Mouse (Mus musculus) forebrain, embryonic 12.5 days (tissue): ENCODE measurements at regions not wholly inside any gene's neighbourhood (a gene's known extent, or its start where the extent isn't known, plus 50 kb on each side); places are given as distances from the start of the nearest gene placed in this dataset.

ENCODE experiments used
- ATAC-seq: fragments of 200-750 bp; cut with Nextera tagmentation; 2 replicates; pipeline ENCODE4 v1.8.0; 2017; ENCODE audit warnings: moderate TSS enrichment; ENCODE audit not compliant: low FRiP score
- H3K27ac ChIP-seq: fragments of 300-500 bp; sonication (generic); 2 replicates; pipeline ENCODE4 v1.5.1; 2016; ENCODE audit warnings: mild to moderate bottlenecking
- H3K27me3 ChIP-seq: fragments of 300-500 bp; sonication (generic); 2 replicates; pipeline ENCODE4 v1.6.1; 2016; ENCODE audit warnings: mild to moderate bottlenecking
- H3K36me3 ChIP-seq: fragments of 300-500 bp; sonication (generic); replicated peaks from 2 replicates; pipeline ENCODE4 v1.6.1; 2016; ENCODE audit warnings: mild to moderate bottlenecking
- H3K4me1 ChIP-seq: fragments of 300-500 bp; sonication (generic); 2 replicates; pipeline ENCODE4 v1.6.1; 2016
- H3K4me2 ChIP-seq: fragments of 300-500 bp; sonication (generic); 2 replicates; pipeline ENCODE4 v1.6.1; 2016; ENCODE audit warnings: mild to moderate bottlenecking, moderate library complexity
- H3K4me3 ChIP-seq: fragments of 300-500 bp; sonication (generic); replicated peaks from 2 replicates; pipeline ENCODE4 v1.5.1; 2016; ENCODE audit warnings: mild to moderate bottlenecking
- H3K9ac ChIP-seq: fragments of 300-500 bp; sonication (generic); 2 replicates; pipeline ENCODE4 v1.6.1; 2016; ENCODE audit warnings: mild to moderate bottlenecking
- H3K9me3 ChIP-seq: fragments of 300-500 bp; sonication (generic); 2 replicates; pipeline ENCODE4 v1.6.1; 2016
- WGBS: fragments of 180-500 bp; shearing (Covaris S2); methylation state at CpG from one replicate; pipeline ENCODE4 v1.1.7; 2016; 5-methylcytosine and 5-hydroxymethylcytosine counted together

DNA sequence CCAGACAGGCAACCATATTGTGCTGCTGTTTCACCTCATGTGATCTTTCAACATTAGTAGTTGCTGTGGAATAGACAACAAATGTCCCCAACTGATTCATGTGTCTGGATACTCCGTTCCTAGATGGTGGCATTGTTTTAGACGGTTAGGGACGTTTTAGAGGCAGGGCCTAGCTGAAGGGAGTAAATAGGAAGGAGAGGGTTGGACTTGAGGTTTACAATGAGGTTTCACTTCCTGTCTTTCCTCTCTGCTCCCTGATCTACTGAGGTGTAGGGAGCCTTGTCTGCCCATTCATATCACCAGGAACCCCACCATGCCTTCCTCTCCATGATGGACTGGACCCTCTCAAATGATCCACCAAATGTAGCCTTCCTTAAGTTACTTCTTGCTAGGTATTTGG lies 168.1 kb downstream of the Mex3b start:
- Histone ChIP-seq H3K4me1 (peaks cover 17% of the 10 kb centered on the region), H3K27me3 (no peaks in the 10 kb centered on the region), H3K4me2 (no peak overlapping the region), H3K4me3 (no peak overlapping the region), H3K9me3 (no peaks in the 10 kb centered on the region), H3K27ac (no peak overlapping the region), H3K36me3 (no peaks in the 10 kb centered on the region), H3K9ac (no peak overlapping the region)
- ATAC-seq: no peak
- 82% methylated on average over 3 of the region's 3 CpGs for WGBS

DNA sequence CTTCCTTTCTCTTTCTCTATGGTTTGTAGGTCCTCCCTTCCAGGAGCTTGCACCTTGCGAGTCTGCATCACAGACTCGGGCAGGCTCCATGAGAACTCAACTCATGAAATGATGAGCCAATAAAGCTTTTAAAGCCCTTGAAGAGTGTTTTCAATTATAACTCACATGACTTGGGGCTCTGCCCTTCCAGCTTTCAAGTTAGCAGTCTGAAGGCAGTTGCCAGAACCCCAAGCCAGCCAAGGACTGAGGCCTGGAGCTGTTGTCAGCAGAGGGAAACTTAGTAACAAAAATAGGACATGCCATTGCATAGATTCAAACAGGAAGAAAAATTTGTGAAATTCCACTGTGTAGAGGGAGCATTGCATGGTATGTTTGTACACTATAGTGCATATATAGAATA lies 169.3 kb downstream of the Mex3b start:
- Histone ChIP-seq H3K27ac (0 out of 2 replicates have a peak overlapping the region, but pooled peaks have one; percentile 53), H3K27me3 (no peaks in the 10 kb centered on the region), H3K9ac (no peak overlapping the region), H3K36me3 (no peaks in the 10 kb centered on the region), H3K4me2 (no peak overlapping the region), H3K4me3 (no peak overlapping the region), H3K4me1 (peaks cover 17% of the 10 kb centered on the region), H3K9me3 (no peaks in the 10 kb centered on the region)
- 5% methylated on average over 2 of the region's 2 CpGs for WGBS
- no peak; the same call in 1 of the 2 replicates for ATAC-seq

GRCm38 (mm10) chr7:83037100-83037499 lies 170.0 kb downstream of the Mex3b start:
- H3K4me3 ChIP-seq: no peak overlapping the region
- ATAC-seq: peak; percentile 63; the same call in 1 of the 2 replicates
- H3K4me2 ChIP-seq: peak overlapping the region; percentile 1; the same call in 1 of the 2 replicates
- no peak overlapping the region for H3K9ac ChIP-seq
- no peaks in the 10 kb centered on the region for H3K36me3 ChIP-seq
- peaks cover 14% of the 10 kb centered on the region for H3K4me1 ChIP-seq
- no peak overlapping the region for H3K27ac ChIP-seq
- H3K27me3 ChIP-seq: no peaks in the 10 kb centered on the region
- WGBS: 0% methylated on average over 2 of the region's 2 CpGs
- no peaks in the 10 kb centered on the region for H3K9me3 ChIP-seq

DNA sequence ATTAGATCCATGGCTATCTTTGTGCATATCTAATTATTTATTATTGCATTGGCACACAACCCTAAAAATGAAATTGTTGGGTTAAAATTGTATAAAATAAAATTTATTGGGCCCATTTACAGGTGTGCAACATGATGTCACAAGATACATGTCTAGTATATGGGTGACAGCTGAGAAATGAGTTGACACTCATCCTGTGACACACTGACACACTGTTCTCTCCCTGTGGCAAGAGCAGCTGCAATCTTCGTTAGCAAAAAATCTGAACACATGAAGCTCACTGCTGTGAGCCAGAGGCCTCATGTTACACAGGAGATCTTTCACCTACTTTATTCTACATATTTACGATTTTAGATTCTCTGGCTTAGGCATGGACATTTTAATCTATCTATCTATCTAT lies 170.6 kb downstream of the Mex3b start:
- H3K27me3 ChIP-seq: no peaks in the 10 kb centered on the region
- no peak overlapping the region for H3K4me3 ChIP-seq
- no peak overlapping the region for H3K27ac ChIP-seq
- H3K9ac ChIP-seq: no peak overlapping the region
- H3K9me3 ChIP-seq: no peaks in the 10 kb centered on the region
- H3K36me3 ChIP-seq: no peaks in the 10 kb centered on the region
- no peak for ATAC-seq
- WGBS: 33% methylated on average over 2 of the region's 2 CpGs
- no peak overlapping the region for H3K4me2 ChIP-seq
- H3K4me1 ChIP-seq: peaks cover 14% of the 10 kb centered on the region

DNA sequence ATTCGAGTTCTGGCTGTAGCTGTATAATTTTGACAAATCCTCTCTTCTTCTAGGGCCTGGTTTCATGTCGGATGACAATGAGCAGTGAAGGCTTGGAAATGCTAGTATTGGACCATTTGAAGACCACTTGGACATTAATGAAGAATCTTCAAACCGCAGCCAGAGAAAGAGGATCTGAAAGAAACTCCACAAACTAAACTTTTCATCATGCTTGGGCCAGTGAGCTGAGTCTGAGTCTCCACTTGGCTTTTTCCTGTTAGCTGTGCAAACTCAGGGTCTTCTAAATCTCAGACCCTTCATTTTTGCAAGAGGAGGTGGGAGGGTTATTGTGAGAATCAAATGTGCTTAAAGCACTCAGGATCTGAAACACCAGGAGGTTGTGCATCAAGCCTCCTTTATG lies 176.6 kb downstream of the Mex3b start:
- H3K4me3 ChIP-seq: no peak overlapping the region
- no peaks in the 10 kb centered on the region for H3K27me3 ChIP-seq
- no peaks in the 10 kb centered on the region for H3K4me1 ChIP-seq
- no peak overlapping the region for H3K9ac ChIP-seq
- H3K36me3 ChIP-seq: no peaks in the 10 kb centered on the region
- H3K4me2 ChIP-seq: no peak overlapping the region
- 91% methylated on average over 3 of the region's 3 CpGs for WGBS
- ATAC-seq: no peak
- no peak overlapping the region for H3K27ac ChIP-seq
- H3K9me3 ChIP-seq: no peaks in the 10 kb centered on the region

GRCm38 (mm10) chr7:83045266-83045665 lies 178.1 kb downstream of the Mex3b start:
- WGBS: 97% methylated on average over 3 of the region's 3 CpGs
- H3K4me2 ChIP-seq: no peak overlapping the region
- H3K36me3 ChIP-seq: no peaks in the 10 kb centered on the region
- H3K4me3 ChIP-seq: no peak overlapping the region
- no peak for ATAC-seq
- no peak overlapping the region for H3K9ac ChIP-seq
- no peak overlapping the region for H3K27ac ChIP-seq
- no peaks in the 10 kb centered on the region for H3K9me3 ChIP-seq
- H3K4me1 ChIP-seq: peaks cover 3% of the 10 kb centered on the region; the same call in 1 of the 2 replicates
- H3K27me3 ChIP-seq: no peaks in the 10 kb centered on the region

- H3K27ac ChIP-seq: no peak overlapping the region
- ATAC-seq: no peak
- H3K4me2 ChIP-seq: no peak overlapping the region
- H3K4me1 ChIP-seq: peaks cover 3% of the 10 kb centered on the region; the same call in 1 of the 2 replicates
- H3K4me3 ChIP-seq: no peak overlapping the region
- H3K9ac ChIP-seq: no peak overlapping the region
- WGBS: 20% methylated on average over 3 of the region's 3 CpGs
- no peaks in the 10 kb centered on the region for H3K9me3 ChIP-seq
- no peaks in the 10 kb centered on the region for H3K36me3 ChIP-seq
- no peaks in the 10 kb centered on the region for H3K27me3 ChIP-seq
Observed at GRCm38 (mm10) chr7:83050011-83050410, 182.9 kb downstream of the Mex3b start.

DNA sequence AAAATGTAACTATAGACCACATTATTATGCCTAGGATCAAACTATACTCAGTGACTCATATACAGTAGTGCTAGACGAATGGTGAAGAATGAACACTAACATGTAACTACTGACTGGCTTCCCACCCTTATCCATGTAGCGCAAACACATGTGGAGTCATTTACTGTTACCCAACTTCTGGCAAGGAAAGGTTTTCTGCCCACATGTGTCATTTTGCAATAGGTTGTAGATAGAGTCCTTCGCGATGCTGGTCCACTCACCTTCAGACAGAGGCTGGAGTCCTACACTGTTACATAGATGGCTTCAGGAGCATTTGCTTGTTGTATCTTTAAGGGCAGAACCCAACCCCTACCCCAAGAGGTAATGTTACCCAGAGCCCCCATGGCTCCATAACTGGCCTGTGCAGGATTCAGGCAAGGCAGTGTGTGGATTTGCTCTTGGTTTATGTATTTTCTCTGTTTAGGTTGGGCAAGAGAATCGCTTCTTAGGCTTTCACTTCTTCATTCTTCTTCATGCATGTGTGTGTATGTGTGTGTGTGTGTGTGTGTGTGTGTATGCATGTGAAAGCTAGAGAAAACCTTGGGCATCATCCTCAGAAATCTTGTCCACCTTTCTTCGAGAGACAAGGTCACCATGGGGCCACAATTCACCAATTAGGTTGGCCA lies 183.8 kb downstream of the Mex3b start:
- H3K4me3 ChIP-seq: no peak overlapping the region

GRCm38 (mm10) chr7:83056101-83056935 lies 189.2 kb downstream of the Mex3b start:
- no peak overlapping the region for H3K9ac ChIP-seq
- no peak overlapping the region for H3K4me3 ChIP-seq
- H3K4me2 ChIP-seq: no peak overlapping the region
- 94% methylated on average over 13 of the region's 13 CpGs for WGBS
- no peaks in the 10 kb centered on the region for H3K36me3 ChIP-seq
- no peak for ATAC-seq
- H3K4me1 ChIP-seq: peaks cover 7% of the 10 kb centered on the region; the same call in 1 of the 2 replicates
- H3K9me3 ChIP-seq: no peaks in the 10 kb centered on the region
- H3K27me3 ChIP-seq: no peaks in the 10 kb centered on the region
- H3K27ac ChIP-seq: no peak overlapping the region

More for the DNA sequence above, 183.8 kb downstream of the Mex3b start:
- H3K27me3 ChIP-seq: no peaks in the 10 kb centered on the region
- no peak overlapping the region for H3K4me2 ChIP-seq
- no peaks in the 10 kb centered on the region for H3K36me3 ChIP-seq
- no peak overlapping the region for H3K27ac ChIP-seq
- H3K9me3 ChIP-seq: no peaks in the 10 kb centered on the region
- 95% methylated on average over 6 of the region's 6 CpGs for WGBS
- H3K9ac ChIP-seq: no peak overlapping the region
- ATAC-seq: no peak
- H3K4me1 ChIP-seq: peaks cover 3% of the 10 kb centered on the region; the same call in 1 of the 2 replicates

DNA sequence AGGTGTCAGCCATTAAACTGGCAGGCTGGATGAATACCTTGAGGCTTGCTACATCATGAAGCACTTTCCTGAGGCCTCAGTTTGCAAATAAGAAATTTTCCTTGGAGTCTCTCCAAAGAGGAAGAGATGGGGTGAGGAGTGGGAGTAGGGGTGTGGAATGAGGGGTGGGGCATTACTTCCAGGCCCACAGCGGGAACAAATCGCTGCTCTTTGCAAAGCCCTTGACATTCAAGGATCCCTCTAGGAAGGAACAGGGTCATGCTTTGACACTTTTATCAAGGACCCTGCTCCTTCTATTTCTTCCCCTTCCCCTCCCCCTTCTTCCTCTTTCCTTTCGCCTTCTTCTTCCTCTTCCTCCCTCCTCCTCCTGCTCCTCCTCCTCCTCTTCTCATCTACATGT lies 193.2 kb downstream of the Mex3b start:
- Histone ChIP-seq H3K27me3 (no peaks in the 10 kb centered on the region), H3K9me3 (no peaks in the 10 kb centered on the region), H3K36me3 (no peaks in the 10 kb centered on the region), H3K4me2 (no peak overlapping the region), H3K27ac (no peak overlapping the region), H3K9ac (no peak overlapping the region), H3K4me1 (peaks cover 7% of the 10 kb centered on the region; the same call in 1 of the 2 replicates), H3K4me3 (no peak overlapping the region)
- WGBS: 67% methylated on average over 3 of the region's 3 CpGs
- ATAC-seq: no peak

GRCm38 (mm10) chr7:83060733-83061132 lies 193.6 kb downstream of the Mex3b start:
- no peak overlapping the region for H3K4me3 ChIP-seq
- no peaks in the 10 kb centered on the region for H3K36me3 ChIP-seq
- H3K9me3 ChIP-seq: no peaks in the 10 kb centered on the region
- no peaks in the 10 kb centered on the region for H3K27me3 ChIP-seq
- H3K9ac ChIP-seq: no peak overlapping the region
- no peak overlapping the region for H3K4me2 ChIP-seq
- H3K27ac ChIP-seq: no peak overlapping the region
- ATAC-seq: no peak
- H3K4me1 ChIP-seq: peaks cover 7% of the 10 kb centered on the region; the same call in 1 of the 2 replicates
- WGBS: 22% methylated on average over 5 of the region's 5 CpGs

DNA sequence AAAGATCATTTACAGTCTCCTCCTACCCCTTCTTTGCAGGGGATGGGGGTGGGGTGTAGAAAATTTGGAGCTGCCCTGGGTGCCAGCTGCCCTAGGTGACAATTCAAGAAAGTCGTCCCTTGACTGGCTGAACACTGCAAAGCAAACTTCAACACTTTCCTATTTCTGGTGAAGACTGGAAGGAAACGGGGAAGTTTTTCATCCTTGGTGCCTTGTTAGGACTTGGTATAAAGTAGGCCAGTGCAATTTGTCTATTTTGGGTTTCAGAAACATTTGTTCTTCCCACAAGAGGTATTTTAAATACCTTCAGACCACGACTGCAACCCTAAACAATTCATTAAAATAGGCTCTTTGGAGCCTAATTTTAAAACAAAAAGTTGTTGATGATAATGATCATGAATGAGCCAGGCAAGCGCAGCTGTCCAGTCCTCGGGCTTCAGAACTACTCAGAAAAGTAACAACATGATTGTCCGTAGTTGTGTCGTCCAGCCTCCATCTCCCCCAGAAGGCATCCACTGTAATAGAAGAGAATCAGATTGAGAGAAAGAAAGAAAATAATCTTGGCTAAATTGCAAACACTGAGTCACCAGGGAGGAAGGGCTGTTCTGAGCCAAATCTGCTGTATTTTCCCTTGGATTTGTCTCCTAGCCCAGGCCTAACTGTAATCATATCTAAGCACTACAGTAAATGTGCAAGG lies 194.2 kb downstream of the Mex3b start:
- Histone ChIP-seq H3K4me3 (no peak overlapping the region), H3K27ac (no peak overlapping the region), H3K27me3 (no peaks in the 10 kb centered on the region), H3K9me3 (no peaks in the 10 kb centered on the region), H3K4me1 (peaks cover 7% of the 10 kb centered on the region; the same call in 1 of the 2 replicates), H3K9ac (no peak overlapping the region), H3K36me3 (no peaks in the 10 kb centered on the region), H3K4me2 (no peak overlapping the region)
- WGBS: 67% methylated on average over 7 of the region's 7 CpGs
- no peak for ATAC-seq
